Mouse (Mus musculus): ENCODE measurements around the gene Fam187b. TPM values are rescaled to one million over a fixed set of nuclear protein-coding genes. Genes with fewer than 3 reads are reported as not detected.

The Fam187b gene
- polyA plus RNA-seq, 1 experiment from 2014 or later: 2.3 TPM

GRCm38 (mm10) chr7:30956357-30956751 lies 17.2 kb upstream of the Fam187b start:
- peak overlapping the region; percentile 99 for H3K9ac ChIP-seq (ENCODE audit: low read depth, low read length)
- H3K4me2 ChIP-seq (ENCODE audit: low read depth, low read length): peak overlapping the region; percentile 79
- peaks cover 12% of the 10 kb centered on the region for H3K4me1 ChIP-seq (ENCODE audit: control insufficient read depth, insufficient read depth, low read length)
- DNase-seq (ENCODE audit: low spot score): no peak
- ATAC-seq (ENCODE audit: low read depth): peak; percentile 47
- H3K27ac ChIP-seq (replicated peaks; ENCODE audit: low read depth, low read length): peak overlapping the region; percentile 99
- peaks cover 55% of the 10 kb centered on the region for H3K36me3 ChIP-seq (ENCODE audit: control insufficient read depth, insufficient read depth, low read length)
- peak overlapping the region; percentile 96 for H3K4me3 ChIP-seq (ENCODE audit: low read depth, low read length)
- 0% methylated on average over 11 of the region's 49 CpGs for WGBS
- no peaks in the 10 kb centered on the region for H3K27me3 ChIP-seq (replicated peaks; ENCODE audit: control insufficient read depth, insufficient read depth, low read length)
- no peaks in the 10 kb centered on the region for H3K9me3 ChIP-seq (ENCODE audit: control insufficient read depth, low read length)

- ATAC-seq (ENCODE audit: low read depth) (peak; percentile 48), DNase-seq (ENCODE audit: low spot score) (peak; percentile 93)
- Histone ChIP-seq H3K27ac (replicated peaks; ENCODE audit: low read depth, low read length) (peak within 1 kb of the TSS; percentile 99), H3K4me2 (ENCODE audit: low read depth, low read length) (peak within 1 kb of the TSS; percentile 79), H3K36me3 (ENCODE audit: control insufficient read depth, insufficient read depth, low read length) (peaks cover 50% of the 10 kb centered on the region), H3K4me1 (ENCODE audit: control insufficient read depth, insufficient read depth, low read length) (peaks cover 12% of the 10 kb centered on the region), H3K4me3 (ENCODE audit: low read depth, low read length) (peak within 1 kb of the TSS; percentile 96), H3K9me3 (ENCODE audit: control insufficient read depth, low read length) (no peaks in the 10 kb centered on the region), H3K27me3 (replicated peaks; ENCODE audit: control insufficient read depth, insufficient read depth, low read length) (no peaks in the 10 kb centered on the region), H3K9ac (ENCODE audit: low read depth, low read length) (peak within 1 kb of the TSS; percentile 99)
- under 1% methylated on average over 27 of the region's 82 CpGs for WGBS
Measured at GRCm38 (mm10) chr7:30956756-30957366, 16.7 kb upstream of the Fam187b start, which contains the start of gene Usf2. Usf2 (minus strand) TSS chr7:30956803.

GRCm38 (mm10) chr7:30957367-30957783 lies 16.2 kb upstream of the Fam187b start:
- Histone ChIP-seq H3K4me3 (ENCODE audit: low read depth, low read length) (peak overlapping the region; percentile 96), H3K27ac (replicated peaks; ENCODE audit: low read depth, low read length) (peak overlapping the region; percentile 99), H3K4me2 (ENCODE audit: low read depth, low read length) (peak overlapping the region; percentile 79), H3K36me3 (ENCODE audit: control insufficient read depth, insufficient read depth, low read length) (peaks cover 45% of the 10 kb centered on the region), H3K27me3 (replicated peaks; ENCODE audit: control insufficient read depth, insufficient read depth, low read length) (no peaks in the 10 kb centered on the region), H3K9me3 (ENCODE audit: control insufficient read depth, low read length) (no peaks in the 10 kb centered on the region), H3K4me1 (ENCODE audit: control insufficient read depth, insufficient read depth, low read length) (peaks cover 12% of the 10 kb centered on the region), H3K9ac (ENCODE audit: low read depth, low read length) (peak overlapping the region; percentile 99)
- peak; percentile 90 for DNase-seq (ENCODE audit: low spot score)
- under 1% methylated on average over 40 of the region's 43 CpGs for WGBS
- ATAC-seq (ENCODE audit: low read depth): peak; percentile 74

GRCm38 (mm10) chr7:30958109-30958865 lies 15.3 kb upstream of the Fam187b start:
- WGBS: 70% methylated on average over 28 of the region's 28 CpGs
- no peak for DNase-seq (ENCODE audit: low spot score)

GRCm38 (mm10) chr7:30958866-30959487 lies 14.6 kb upstream of the Fam187b start:
- WGBS: 93% methylated on average over 9 of the region's 9 CpGs
- no peak overlapping the region for H3K27ac ChIP-seq (replicated peaks; ENCODE audit: low read depth, low read length)
- H3K36me3 ChIP-seq (ENCODE audit: control insufficient read depth, insufficient read depth, low read length): peaks cover 29% of the 10 kb centered on the region
- DNase-seq (ENCODE audit: low spot score) (no peak), ATAC-seq (ENCODE audit: low read depth) (no peak)
- 0 out of 2 replicates have a peak overlapping the region, but pooled peaks have one; percentile 96 for H3K4me3 ChIP-seq (ENCODE audit: low read depth, low read length)
- H3K9me3 ChIP-seq (ENCODE audit: control insufficient read depth, low read length): no peaks in the 10 kb centered on the region
- no peaks in the 10 kb centered on the region for H3K27me3 ChIP-seq (replicated peaks; ENCODE audit: control insufficient read depth, insufficient read depth, low read length)
- no peak overlapping the region for H3K4me2 ChIP-seq (ENCODE audit: low read depth, low read length)
- H3K4me1 ChIP-seq (ENCODE audit: control insufficient read depth, insufficient read depth, low read length): peaks cover 12% of the 10 kb centered on the region
- H3K9ac ChIP-seq (ENCODE audit: low read depth, low read length): no peak overlapping the region

More at GRCm38 (mm10) chr7:30958109-30958865, 15.3 kb upstream of the Fam187b start:
- Histone ChIP-seq H3K4me2 (ENCODE audit: low read depth, low read length) (peak overlapping the region; percentile 79), H3K4me1 (ENCODE audit: control insufficient read depth, insufficient read depth, low read length) (peaks cover 12% of the 10 kb centered on the region), H3K27ac (replicated peaks; ENCODE audit: low read depth, low read length) (peak overlapping the region; percentile 99), H3K9ac (ENCODE audit: low read depth, low read length) (peak overlapping the region; percentile 99), H3K36me3 (ENCODE audit: control insufficient read depth, insufficient read depth, low read length) (peaks cover 35% of the 10 kb centered on the region), H3K9me3 (ENCODE audit: control insufficient read depth, low read length) (no peaks in the 10 kb centered on the region), H3K4me3 (ENCODE audit: low read depth, low read length) (peak overlapping the region; percentile 96), H3K27me3 (replicated peaks; ENCODE audit: control insufficient read depth, insufficient read depth, low read length) (no peaks in the 10 kb centered on the region)
- ATAC-seq (ENCODE audit: low read depth): no peak

- WGBS: 82% methylated on average over 6 of the region's 6 CpGs
- no peak overlapping the region for H3K4me3 ChIP-seq (ENCODE audit: low read depth, low read length)
- ATAC-seq (ENCODE audit: low read depth): no peak
Measured at GRCm38 (mm10) chr7:30959786-30960349, 13.7 kb upstream of the Fam187b start.

GRCm38 (mm10) chr7:30962862-30963261 lies 10.7 kb upstream of the Fam187b start:
- ATAC-seq (ENCODE audit: low read depth) (no peak), DNase-seq (ENCODE audit: low spot score) (no peak)
- no peak overlapping the region for H3K27ac ChIP-seq (replicated peaks; ENCODE audit: low read depth, low read length)
- peaks cover 15% of the 10 kb centered on the region for H3K36me3 ChIP-seq (ENCODE audit: control insufficient read depth, insufficient read depth, low read length)
- H3K4me1 ChIP-seq (ENCODE audit: control insufficient read depth, insufficient read depth, low read length): peaks cover 8% of the 10 kb centered on the region
- WGBS: 90% methylated on average over 5 of the region's 5 CpGs
- no peak overlapping the region for H3K4me2 ChIP-seq (ENCODE audit: low read depth, low read length)
- no peak overlapping the region for H3K9ac ChIP-seq (ENCODE audit: low read depth, low read length)
- H3K4me3 ChIP-seq (ENCODE audit: low read depth, low read length): no peak overlapping the region
- no peaks in the 10 kb centered on the region for H3K9me3 ChIP-seq (ENCODE audit: control insufficient read depth, low read length)
- H3K27me3 ChIP-seq (replicated peaks; ENCODE audit: control insufficient read depth, insufficient read depth, low read length): no peaks in the 10 kb centered on the region

More at GRCm38 (mm10) chr7:30959786-30960349, 13.7 kb upstream of the Fam187b start:
- H3K9ac ChIP-seq (ENCODE audit: low read depth, low read length): no peak overlapping the region
- no peak overlapping the region for H3K27ac ChIP-seq (replicated peaks; ENCODE audit: low read depth, low read length)
- H3K9me3 ChIP-seq (ENCODE audit: control insufficient read depth, low read length): no peaks in the 10 kb centered on the region
- H3K36me3 ChIP-seq (ENCODE audit: control insufficient read depth, insufficient read depth, low read length): peaks cover 20% of the 10 kb centered on the region
- H3K4me2 ChIP-seq (ENCODE audit: low read depth, low read length): no peak overlapping the region
- no peaks in the 10 kb centered on the region for H3K27me3 ChIP-seq (replicated peaks; ENCODE audit: control insufficient read depth, insufficient read depth, low read length)
- no peak for DNase-seq (ENCODE audit: low spot score)
- H3K4me1 ChIP-seq (ENCODE audit: control insufficient read depth, insufficient read depth, low read length): peaks cover 12% of the 10 kb centered on the region

GRCm38 (mm10) chr7:30964366-30964765 lies 9.2 kb upstream of the Fam187b start:
- 84% methylated on average over 7 of the region's 7 CpGs for WGBS

More at GRCm38 (mm10) chr7:30964366-30964765, 9.2 kb upstream of the Fam187b start:
- H3K27ac ChIP-seq (replicated peaks; ENCODE audit: low read depth, low read length): no peak overlapping the region
- H3K36me3 ChIP-seq (ENCODE audit: control insufficient read depth, insufficient read depth, low read length): no peaks in the 10 kb centered on the region
- H3K4me1 ChIP-seq (ENCODE audit: control insufficient read depth, insufficient read depth, low read length): no peaks in the 10 kb centered on the region
- ATAC-seq (ENCODE audit: low read depth) (no peak), DNase-seq (ENCODE audit: low spot score) (no peak)
- no peak overlapping the region for H3K4me3 ChIP-seq (ENCODE audit: low read depth, low read length)
- no peaks in the 10 kb centered on the region for H3K9me3 ChIP-seq (ENCODE audit: control insufficient read depth, low read length)
- H3K27me3 ChIP-seq (replicated peaks; ENCODE audit: control insufficient read depth, insufficient read depth, low read length): no peaks in the 10 kb centered on the region
- no peak overlapping the region for H3K9ac ChIP-seq (ENCODE audit: low read depth, low read length)
- H3K4me2 ChIP-seq (ENCODE audit: low read depth, low read length): no peak overlapping the region
